Mouse (Mus musculus) frontal cortex, postnatal 36 days (tissue): ENCODE measurements around the gene Manba.
"Not testable (repeated sequence)": the region's sequence is repeated elsewhere in the genome, so short reads cannot be mapped to it uniquely, and the experiment has no call there.

Experiments used
- DNase-seq, 2 experiments: peaks; one replicate each; pipeline ENCODE4 v3.0.0; 2022; ENCODE audit warnings: low spot score in 2 of 2

The Manba gene

DNA sequence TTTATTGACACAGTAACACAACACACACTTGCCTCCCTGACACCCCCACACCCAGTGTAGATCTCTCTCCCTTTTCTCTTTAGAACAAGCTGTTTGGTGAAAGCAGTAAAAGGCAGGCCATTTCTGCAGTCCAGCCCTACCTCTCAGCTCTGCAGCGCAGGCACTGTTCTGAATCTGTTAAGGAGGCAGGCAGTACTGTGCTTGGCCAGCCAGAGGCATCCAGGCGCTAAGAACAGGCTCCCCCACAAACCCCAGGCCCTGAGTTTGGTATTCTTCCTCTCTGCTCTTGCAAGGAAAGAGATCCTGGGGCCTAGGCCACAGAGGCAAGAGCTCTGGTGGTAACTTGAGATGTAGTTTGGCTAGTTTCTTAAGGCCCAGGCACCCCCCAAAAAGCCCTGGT, 39.5 kb downstream of the Manba start:
- not testable (repeated sequence) for DNase-seq

GRCm38 (mm10) chr3:135529670-135530069, 44.3 kb downstream of the Manba start:
- DNase-seq, result no peak

- DNase-seq, result no peak
Observed at GRCm38 (mm10) chr3:135531762-135532161, 46.4 kb downstream of the Manba start.

DNA sequence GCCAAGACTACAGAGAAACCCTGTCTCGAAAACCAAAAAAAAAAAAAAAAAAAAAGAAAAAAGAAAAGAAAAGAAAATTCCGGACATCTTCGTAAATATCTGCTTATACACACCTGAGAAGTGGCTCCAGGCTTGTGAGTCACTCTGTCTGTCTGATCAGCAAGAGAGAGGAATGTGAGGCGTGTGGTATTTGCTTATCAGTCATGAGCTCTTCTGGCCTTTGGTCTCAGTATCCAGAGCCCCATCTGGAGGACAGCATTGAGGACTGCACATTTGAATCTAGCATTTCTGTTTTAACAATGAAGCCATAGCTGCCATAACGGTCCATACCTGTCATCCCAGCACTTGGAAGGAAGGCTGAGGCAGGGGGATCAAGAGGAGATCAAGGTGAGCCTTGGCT, 48.7 kb downstream of the Manba start:
- no peak for DNase-seq

- DNase-seq, result no peak
Observed at GRCm38 (mm10) chr3:135546212-135546923, 61.0 kb downstream of the Manba start.

DNA sequence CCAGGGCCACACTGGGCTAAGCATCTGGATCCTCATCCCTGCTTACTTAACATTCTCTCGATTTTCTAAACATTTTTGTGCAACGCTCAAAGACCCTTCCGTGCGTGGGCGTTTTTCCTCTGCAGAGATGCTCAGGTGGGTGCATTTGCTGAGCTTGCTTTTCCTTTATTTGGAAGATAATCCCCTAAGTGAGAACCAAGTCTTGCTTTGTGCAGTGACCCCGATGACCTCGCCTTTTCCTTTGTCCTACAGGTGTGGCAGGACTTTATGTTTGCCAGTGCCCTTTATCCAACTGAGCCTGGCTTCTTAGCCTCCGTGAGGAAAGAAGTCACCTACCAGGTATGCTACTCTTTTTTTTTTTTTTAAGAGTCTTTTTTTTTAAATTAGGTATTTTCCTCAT, 61.9 kb downstream of the Manba start:
- no peak for DNase-seq

GRCm38 (mm10) chr3:135552874-135553273, 67.5 kb downstream of the Manba start:
- DNase-seq, result no peak

DNA sequence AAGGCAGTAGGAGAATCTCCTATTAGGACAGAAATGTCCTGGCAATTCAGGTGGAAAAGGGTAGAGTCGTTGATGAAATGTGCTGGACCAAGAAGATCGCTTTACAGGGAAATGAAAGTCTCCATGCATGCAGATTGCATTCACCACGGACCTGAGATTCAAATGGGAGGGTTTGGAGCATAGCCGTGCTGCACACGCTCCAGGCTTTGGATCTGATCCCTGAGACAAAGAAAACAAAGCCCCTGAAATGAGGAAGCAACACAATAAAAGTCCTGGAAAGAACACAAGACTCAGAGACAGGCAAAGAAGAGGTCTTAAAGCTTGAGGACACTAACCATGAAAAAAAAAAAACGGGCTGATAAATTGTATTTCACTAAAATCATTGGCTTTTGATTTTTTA, 69.8 kb downstream of the Manba start:
- no peak for DNase-seq

DNA sequence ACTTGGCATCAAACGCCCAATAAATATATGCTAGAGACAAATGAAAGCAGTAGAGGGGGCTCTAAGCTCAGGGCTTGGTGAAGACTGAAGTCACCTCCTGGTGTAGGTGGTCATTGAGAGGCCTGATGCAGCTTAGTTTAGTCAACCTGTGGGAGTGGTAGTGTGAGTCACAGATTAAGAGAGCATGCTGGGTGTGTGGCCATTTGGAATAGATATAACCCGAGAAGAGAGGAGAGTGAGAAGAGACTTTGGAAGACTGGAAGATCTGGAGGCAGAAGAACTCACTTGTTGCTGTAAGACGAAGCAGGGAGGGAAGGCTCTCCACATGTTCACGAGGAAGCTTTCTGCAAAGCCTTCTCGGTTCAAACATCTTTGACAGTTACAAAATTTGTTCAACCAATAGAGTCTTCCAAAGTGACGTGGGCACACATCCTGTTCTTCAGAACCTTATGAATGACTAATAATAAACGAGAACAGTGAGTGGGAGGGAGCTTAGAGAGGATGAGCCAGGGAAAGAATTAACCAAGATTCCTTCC, 70.7 kb downstream of the Manba start:
- DNase-seq, result peak; percentile 17 to 31

DNA sequence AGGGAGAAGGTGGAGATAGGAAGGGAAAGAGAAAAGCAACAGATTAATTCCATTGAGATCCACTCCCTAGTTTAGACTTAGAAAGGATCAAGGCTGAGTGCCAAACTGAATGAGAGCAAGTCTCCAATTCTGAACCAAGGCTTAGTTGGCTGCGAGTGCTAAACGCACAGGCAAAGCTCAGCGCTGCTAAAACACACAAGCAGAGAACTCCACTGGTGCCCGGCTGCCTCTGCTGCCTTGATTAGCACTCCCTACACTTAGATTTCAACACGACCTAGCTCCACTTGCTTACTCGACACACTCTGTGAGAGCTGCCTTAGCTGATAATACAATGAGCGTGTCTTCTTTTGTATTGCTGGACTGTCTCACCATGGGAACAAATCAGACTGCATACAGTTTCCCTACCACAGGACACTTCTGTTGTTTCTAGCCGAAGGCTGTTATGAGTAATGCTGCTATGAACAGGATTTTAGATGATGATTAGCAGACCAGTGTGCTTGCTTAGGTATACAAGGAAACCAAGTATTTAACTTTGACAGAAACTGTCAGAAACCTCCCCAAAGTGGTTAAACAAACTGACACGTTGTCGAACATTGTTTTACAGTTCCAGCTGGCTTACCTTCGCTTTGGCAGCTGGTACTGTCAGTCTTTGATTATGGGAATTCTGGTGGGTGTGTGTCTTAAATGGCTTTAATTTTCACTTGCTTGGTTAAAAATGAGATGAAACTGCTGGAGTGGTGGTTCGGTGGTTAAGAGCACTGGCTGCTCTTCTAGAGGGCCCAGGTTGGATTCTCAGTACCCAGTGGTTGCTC, 71.6 kb downstream of the Manba start:
- DNase-seq, result peak; percentile 18 to 34

- DNase-seq, result no peak
Observed at GRCm38 (mm10) chr3:135562036-135562435, 76.6 kb downstream of the Manba start.

DNA sequence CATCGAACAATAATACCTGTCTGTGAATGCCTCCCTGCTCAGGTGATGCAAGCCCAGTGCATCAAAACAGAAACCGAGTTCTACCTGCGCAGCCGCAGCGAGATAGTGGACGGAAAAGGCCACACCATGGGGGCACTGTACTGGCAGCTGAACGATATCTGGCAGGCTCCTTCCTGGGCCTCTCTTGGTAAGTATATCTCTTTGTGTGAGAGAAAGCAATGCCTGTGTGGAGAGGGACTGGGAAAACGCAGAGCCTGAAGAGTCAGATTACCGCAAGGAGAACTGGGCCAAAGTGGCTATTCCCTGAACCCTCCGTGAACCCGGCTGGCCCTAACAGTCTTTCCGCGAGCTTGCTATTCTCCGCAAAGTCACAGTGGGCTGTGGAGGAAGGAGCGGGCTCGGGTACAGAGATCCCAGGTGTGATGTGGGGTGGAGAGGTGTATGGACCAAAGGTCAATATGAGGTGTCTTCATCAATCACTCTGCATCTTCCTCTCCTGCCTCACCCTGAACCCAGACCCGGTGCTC, 77.8 kb downstream of the Manba start:
- DNase-seq, result no peak

- no peak for DNase-seq
Observed at GRCm38 (mm10) chr3:135564706-135565105, 79.3 kb downstream of the Manba start.

GRCm38 (mm10) chr3:135565306-135565705, 79.9 kb downstream of the Manba start:
- no peak for DNase-seq

GRCm38 (mm10) chr3:135567888-135568287, 82.5 kb downstream of the Manba start:
- DNase-seq, result no peak

DNA sequence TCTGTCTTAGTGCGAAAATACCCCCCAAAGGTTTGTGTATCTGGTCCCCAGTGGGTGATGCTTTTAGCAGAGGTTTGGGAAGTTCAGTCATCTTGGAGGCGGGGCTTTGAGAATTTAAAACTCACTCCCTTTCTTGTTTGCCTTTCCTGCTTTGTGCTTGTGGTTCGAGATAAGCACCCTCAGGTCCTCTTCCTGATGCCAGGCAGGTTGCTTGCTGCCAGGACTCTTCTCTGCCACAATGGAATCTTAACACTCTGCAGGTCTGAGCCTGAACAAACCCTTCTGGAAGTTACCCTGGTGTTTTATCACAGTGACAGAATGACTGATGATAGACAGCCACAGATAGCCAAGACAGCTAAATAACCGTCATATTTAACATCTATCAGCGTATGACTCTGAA, 83.2 kb downstream of the Manba start:
- DNase-seq, result no peak

DNA sequence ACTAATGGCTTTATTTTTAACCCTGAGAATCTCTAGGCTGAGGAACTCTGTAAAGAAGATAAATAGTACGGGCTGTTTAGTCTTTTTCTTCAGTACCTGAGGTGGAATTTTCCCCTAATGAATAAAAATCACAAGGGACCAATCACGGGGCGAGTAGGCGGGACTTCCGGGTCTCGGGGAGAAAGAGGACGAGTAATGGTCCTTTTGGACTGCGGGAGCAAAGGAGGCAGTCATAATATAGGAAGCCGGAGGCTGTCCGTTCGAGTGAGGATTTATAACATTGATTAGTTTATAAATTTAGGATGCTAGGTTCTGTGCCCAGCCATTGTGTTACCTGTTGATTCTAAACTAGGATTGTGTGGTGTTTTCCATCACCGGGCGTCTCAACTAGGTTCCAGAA, 86.1 kb downstream of the Manba start:
- DNase-seq, result no peak

GRCm38 (mm10) chr3:135573051-135573450, 87.6 kb downstream of the Manba start:
- no peak for DNase-seq

DNA sequence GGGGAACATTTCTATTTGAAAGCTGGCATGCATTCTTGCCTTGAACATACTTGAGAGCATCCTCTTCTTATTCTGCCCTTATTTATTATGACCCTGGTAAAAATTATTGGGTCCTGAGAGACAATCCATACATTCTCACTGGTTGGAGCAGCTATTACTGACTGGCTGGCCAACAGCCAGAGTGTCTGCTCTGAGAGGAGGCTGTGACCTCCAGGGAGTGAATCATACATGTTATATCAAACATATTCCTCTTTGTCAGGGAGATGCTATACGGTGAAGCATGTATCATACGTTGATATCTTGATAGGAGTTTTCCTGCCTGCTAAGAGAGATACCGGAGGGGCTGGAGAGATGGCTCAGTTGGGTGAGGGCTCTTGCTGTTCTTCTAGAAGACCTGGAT, 89.7 kb downstream of the Manba start:
- no peak for DNase-seq

DNA sequence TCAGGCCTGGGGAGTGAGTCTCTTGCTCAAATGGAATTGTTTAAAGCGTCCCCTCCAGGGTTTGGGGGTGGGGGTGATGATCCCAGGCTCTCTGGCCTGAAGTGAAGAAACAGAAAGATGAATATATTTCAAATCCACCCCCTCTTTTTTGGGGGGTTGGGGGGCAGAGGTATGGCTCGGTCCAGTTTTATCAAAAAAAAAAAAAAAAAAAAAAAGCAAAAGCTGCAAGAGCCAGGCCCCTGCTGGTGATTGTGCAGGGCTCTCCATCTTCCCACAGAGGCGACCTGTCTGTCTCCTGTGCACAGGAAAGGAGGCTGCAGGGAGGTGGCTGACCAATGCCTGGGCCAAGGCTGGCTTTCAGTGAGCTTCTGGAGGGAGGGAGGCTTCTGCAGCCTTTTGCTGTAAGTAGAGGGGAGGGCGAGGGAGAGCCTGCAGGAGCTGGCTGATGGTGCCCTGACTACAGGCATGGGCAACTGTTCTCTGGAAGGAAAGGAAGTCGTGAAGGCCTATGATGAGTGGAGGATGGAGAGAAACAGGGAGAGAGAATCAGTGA, 93.3 kb downstream of the Manba start:
- DNase-seq, result no peak

DNA sequence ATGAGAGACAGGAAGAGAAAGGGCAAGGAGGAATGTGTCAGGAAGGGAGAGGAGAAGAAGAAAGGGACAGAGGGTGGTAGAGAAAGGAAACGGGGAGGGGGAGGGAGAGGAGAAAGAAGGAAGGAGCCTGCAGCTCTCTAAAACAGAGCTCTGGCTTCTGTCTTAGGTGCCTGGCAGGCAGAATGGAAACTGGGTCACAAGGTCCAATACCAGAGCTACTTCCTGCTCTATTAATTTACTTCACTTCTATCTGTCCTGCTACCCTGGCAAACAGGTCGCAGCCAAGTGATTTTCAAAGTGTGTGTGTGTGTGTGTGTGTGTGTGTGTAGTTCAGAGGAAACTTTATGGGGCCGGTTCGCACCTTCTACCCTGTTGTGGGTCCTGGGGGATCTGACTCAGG, 93.8 kb downstream of the Manba start:
- DNase-seq, result no peak
